Mouse (Mus musculus) WW6 (cell line): ENCODE measurements around the gene Kmt5c.
"Not testable (repeated sequence)": the region's sequence is repeated elsewhere in the genome, so short reads cannot be mapped to it uniquely, and the experiment has no call there.

Experiments
- DNase-seq: peaks from one replicate; pipeline ENCODE4 v3.0.0-alpha.2; 2013; ENCODE audit warnings: low read depth, low spot score

Gene Kmt5c

GRCm38 (mm10) chr7:4789436-4789935 is 49.6 kb downstream of the Kmt5c start, which contains the start of gene Tmem238:
Gene Tmem238, minus strand, starts transcription at chr7:4789656.
- no peak for DNase-seq

- peak; percentile 90 for DNase-seq
Observed at GRCm38 (mm10) chr7:4792278-4793212, 52.6 kb downstream of the Kmt5c start, which contains the start of gene Rpl28. Gene Rpl28, plus strand, starts transcription at chr7:4792874.

- DNase-seq, result not testable (repeated sequence)
Observed at GRCm38 (mm10) chr7:4793248-4793647, 53.3 kb downstream of the Kmt5c start.

GRCm38 (mm10) chr7:4793674-4794073 is 53.8 kb downstream of the Kmt5c start:
- DNase-seq, result no peak

- no peak for DNase-seq
Observed at GRCm38 (mm10) chr7:4794631-4795168, 54.8 kb downstream of the Kmt5c start.

GRCm38 (mm10) chr7:4795767-4796433 is 56.0 kb downstream of the Kmt5c start:
- DNase-seq, result no peak
